Mouse (Mus musculus) embryo, embryonic 11.5 days (tissue): Measurements from ENCODE around the gene Gm20388.

ENCODE experiments used
- DNase-seq: peaks from one replicate; pipeline ENCODE4 v3.0.0-alpha.2; 2012; ENCODE audit warnings: low read depth, low spot score

Gm20388 gene

DNA sequence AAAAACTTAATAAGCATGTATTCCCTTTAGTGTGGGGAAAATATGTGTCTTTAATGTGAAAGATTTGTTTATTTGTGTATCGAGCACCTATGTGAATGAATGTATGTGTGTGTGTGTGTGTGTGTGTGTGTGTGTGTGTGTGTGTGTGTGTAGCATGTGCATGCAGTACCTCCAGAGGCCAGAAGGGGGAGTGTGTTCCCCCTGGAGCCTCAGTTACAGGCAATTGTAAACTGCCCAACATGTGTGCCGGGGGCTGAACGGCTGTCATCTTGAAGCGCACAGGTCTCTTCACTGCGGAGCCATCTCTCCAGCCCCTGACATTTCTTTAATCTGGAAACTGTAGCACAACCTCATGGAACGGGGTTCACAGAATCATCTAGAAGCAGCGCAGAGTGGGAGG is 1425.0 kb downstream of the Gm20388 start:
- no peak for DNase-seq

DNA sequence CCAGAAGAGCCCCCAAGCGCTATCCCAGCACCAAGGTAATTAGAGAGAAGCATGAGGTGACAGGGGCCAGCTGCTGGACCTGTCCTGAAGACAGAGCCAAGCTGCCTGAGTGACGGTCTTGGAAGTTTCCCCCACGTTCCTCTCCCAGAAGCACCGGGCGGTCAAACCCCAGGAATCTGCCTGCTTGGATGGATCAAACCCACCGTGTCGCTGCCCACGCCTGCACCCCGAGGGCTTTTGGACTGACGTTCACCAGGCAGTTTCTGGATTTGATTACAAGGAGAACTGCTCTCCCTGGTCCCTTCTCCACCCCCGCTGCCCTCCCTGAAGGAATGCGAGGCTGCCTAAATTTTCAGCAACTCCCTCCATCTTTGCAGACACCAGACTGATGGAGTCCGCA is 1432.3 kb downstream of the Gm20388 start:
- DNase-seq: no peak

DNA sequence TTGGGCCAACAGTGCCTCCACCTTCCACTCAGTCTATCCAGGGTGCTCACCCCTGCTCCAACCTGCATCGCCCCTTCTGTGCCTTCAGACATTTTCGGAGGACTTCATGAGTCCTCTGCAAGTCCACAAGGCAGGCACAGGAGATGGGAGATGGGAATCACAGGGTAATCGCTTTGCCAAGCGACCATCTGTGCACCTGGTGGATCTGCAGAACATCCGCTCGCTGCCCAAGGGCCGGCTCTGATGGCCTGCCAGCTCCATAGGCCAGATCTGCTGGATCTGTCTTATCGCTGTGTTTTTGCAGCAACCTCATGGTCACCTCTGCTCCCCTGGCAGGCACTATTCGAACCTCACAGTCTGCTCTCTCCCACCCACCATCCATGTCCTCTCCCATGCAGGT is 1433.8 kb downstream of the Gm20388 start:
- no peak for DNase-seq

DNA sequence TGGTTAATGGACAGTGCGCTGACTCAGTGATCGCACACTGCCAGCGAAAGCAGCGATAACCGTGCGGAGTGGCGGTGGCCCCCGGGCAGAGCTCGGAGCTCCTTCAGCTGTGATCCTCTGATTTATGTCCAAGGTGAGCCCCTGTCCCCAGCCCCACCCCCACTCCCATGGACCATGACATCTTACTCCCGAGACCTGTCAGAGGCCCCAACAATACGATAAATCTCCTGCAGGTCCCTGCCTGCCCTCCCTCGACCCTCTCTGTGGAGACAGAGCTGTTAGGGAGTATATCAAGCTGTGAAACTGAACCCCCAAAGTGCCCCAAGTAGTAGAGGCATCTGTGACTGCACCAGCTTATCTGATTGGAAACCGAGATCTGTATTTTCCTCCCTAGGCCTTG is 1435.5 kb downstream of the Gm20388 start:
- DNase-seq: no peak

DNA sequence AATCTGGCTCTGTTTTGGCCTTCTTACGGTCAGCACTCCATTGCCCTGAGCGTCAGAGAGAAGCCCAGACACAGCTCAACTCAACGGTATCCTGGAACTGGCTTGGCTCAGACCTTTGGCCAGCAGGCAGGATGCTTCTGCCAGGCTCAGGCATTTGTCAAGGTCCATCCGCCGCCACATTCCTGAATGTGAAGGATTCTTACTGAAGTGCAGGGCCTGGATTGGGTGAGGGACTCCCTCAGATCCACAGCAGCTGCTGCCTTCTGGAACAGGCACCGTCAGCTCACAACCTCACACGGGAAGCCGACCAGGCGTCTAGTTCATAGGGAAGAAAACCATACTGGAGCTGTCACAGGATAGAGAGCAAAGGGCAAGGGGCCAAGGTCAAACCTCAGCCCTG is 1436.2 kb downstream of the Gm20388 start:
- no peak for DNase-seq

DNA sequence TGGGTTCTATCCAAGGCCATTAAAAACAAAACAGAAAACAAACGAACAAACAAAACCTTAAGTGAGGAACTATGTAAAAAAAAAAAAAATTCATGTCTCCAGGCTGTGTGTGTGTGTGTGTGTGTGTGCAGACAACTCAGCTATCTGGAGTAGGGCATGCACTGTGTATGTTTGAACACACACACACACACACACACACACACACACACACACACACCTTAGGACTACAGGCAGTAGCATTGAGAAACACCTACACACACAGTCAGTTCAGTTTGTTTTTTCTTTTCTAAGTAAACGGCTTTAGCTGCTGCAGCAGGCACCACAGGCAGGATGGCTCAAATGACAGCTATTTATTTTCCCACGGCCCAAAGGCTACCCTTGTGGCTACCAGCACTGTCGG is 1438.4 kb downstream of the Gm20388 start:
- DNase-seq: no peak

DNA sequence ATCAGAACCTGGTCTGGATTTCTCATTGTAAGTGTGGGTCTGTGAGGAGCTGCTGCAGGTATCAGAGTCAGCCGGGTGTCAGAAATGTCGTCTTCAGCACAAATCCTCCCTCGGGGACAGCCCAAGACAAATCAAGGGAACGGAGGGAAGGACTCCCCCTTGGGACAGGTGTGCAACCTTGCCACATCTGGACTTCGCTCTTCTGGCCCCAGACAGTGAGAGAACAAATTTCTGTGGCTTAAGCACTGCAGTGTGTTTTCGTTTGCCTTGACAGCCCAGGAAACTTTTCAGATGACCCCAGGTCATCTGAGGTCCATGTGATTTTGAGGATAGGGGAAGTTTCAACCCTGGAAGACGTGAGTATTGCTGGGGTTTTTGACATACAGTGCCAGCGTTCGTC is 1440.2 kb downstream of the Gm20388 start:
- DNase-seq: no peak

DNA sequence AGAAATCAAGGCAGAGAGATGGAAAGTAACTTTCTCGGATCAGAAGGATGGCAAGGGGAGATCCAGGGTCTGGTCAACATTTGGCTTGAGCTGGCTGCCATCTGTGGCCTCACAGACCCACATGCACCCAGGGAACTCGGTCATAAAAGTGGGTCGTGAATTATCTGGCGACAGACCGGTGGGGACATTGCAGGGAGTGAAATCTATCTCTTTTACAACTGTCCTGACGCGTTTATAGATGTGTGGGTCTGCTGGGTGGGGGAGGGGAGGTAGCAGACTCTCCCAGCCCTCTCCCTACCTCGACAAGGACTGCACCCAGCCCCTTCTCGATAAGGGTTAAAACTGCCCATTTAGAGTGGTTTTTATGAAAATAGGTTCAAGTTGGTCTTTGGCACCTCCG is 1444.2 kb downstream of the Gm20388 start:
- no peak for DNase-seq

DNA sequence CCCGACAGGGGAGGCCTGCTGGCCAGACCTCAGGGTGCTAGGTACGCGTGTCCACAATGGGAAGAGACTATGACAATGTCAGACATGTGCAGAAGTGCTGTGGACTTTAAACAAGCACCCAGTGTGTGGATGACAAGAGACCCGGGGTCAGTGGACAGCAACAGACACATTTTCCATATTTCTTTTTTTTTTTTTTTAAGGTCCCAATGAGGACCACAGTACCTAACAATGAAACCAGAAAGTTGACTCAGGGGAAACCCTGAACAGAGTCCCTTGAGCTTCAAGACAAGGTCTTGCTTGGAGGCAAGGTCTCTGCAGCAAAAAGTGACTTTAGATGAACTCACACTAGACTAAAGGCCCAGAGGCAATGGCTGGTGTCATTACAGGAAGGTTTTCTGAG is 1446.8 kb downstream of the Gm20388 start:
- DNase-seq: no peak

DNA sequence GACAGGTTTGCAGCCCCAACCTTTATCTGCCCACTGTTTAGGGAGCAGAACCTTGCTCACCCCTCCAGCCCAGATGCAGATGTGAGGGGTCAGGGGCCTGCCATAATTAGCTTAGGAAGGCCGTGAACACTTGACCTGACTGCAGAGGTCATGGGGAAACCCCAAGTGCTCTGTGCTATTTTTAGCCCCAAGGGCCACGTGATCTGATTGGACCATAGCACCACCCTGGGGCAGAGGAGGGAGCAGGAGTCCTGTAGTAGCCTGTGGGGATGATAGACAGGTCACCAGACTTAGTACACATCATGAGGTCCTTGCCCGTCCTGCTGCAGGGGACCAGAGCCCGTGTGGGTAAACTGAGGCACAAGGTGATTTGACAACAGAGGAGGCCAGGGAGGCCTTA is 1448.0 kb downstream of the Gm20388 start:
- DNase-seq: no peak

DNA sequence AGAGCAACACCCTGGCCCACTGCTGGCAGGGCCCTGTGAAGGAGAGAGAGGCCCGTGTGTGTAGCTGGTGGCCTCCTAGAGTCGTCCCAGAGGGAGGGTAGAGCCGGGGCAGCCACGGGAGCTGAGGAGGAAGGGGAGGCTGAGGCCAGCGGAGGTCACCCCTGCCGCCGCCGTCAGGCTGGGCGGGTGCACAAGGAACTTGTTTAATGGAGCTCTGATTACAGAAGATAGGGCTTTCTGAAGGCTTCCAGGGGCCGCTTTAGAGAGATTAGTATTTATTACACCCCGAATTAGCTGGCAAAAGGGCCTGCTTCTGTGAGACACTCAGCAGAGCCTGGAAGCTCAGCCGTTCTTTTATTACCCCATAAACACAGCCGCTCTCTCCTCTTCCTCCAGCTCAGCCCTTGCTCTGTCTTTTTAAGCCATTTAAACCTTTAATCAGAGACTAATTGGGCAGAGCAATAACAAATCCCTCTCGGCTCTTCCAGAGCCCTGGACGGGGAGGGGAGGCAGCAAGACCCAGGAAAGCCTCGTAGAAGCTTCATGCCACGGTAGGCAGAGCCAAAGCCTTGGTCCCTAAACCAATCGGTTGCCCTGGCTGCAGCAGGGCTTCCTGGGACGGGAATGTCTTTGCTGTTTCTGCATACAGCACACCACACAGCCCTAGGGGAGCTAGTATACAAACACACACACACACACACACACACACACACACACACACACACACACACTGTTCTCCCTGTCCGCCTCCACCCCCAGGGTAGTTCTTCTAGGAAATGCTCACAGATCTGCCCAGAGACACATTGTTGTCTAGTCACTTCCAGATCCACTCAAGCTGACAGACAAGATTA is 1448.7 kb downstream of the Gm20388 start:
- DNase-seq: no peak

DNA sequence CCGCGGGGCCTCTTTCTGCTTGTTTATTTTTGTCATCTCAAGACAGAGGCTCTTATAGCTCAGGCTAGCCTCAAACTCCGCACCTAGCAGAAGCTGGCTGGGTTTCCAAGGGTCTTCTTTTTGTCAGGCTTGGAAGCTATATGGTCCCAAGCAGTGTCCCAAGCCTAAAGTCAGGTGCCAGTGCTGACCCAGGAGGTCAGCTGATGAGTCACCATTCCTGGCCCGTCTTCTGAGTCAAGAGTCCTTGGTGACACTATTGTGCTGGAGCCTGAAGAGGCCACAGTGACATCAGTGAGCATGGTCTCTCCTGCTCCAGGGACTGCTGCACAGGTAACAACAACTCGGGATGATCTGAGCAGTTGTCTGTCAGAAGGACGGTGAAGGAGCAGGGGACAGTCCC is 1449.4 kb downstream of the Gm20388 start:
- DNase-seq: no peak

DNA sequence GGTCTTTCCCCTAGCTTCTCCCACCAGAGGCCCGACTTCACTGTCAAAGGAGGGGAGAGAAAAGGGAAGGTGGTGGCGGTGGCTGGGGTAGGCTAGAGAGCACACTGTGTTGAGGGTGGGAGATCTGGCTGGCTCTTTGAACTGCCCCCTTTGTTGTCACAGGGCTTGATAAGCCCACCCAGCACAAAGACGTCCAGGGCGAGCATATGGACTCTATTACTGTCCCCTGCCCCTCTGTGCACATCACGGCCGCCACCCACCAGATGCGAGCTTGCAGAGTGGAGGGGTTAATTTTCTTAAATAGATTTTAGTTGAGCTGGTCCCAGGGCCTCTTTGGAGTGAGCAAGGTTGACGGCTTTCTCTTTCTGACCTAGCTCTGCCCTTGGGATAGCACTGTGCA is 1450.5 kb downstream of the Gm20388 start:
- no peak for DNase-seq

DNA sequence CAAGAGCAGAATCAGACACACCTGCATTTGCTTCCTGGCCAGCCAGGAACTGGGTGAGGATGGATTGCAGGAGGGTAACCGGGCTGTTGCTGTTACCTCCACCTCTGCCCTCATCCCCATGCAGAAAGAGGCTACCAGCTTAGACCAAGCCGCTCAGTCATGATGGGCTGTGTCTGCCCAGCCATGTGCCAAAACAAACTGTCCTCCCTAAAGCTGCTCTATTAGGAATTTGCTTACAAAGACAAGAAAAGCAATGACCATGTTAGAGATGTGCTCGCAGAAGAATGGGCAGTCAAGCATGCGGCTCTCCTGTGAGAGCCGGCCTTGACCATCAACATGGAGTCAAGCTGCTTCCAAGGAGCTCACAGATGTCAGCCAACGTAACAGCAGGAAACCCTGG is 1454.0 kb downstream of the Gm20388 start:
- DNase-seq: no peak

DNA sequence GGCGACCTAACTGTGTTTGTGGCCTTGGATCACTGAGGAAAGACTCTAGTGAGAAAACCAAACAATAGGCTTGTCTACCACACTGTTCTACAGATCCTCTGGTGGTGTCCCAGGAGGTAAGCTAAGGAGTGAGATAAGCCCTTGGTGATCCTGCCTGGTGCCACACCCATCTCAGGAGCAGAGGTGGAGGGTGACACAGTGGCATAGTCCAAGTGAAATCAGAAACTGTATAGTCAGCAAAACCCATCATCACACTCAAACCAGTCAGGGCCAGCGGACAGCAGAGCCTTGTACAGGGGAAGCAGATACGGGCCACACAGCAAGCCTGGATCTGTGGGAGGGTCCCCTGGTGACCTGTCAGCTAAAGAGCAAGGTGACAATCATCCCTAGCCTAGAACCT is 1454.5 kb downstream of the Gm20388 start:
- DNase-seq: no peak

DNA sequence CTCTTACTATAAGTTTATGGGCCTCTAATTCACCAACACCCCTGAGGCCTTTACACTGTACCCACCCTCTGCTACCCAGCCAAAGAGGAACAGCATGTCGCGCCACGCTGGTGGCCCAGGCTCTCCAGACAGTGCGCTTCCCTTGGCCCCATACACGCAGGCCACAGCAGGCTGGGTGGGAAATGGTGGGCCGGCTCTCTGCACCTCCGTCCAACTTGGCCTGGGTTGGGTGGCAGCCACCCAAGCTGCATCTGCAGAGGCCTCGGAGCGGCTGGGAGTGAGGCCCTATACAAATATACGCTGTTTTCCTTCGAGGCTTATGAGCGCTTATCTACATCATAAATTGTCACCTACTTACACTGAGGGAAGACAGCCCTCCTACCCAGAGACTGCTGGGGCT is 1456.0 kb downstream of the Gm20388 start:
- DNase-seq: no peak

DNA sequence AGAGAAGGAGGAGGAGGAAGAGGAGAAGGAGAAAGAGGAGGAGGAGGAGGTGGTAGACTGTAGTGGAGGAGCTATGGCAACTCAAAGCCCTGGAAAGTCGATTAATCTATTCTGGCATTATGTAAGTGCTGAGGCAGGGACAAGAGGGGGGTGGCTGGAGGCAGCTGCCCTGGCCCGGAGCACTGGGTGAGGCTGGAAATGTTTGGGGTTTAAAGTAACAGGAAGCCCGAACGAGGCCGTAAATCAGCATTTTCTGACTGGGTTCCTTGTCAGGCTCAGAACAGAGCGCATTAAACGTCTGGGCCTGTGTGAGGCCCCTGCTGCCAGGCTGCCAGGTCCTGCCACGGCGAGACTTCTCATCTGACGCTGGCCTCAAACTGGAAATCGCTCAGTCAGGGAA is 1458.2 kb downstream of the Gm20388 start:
- DNase-seq: no peak

DNA sequence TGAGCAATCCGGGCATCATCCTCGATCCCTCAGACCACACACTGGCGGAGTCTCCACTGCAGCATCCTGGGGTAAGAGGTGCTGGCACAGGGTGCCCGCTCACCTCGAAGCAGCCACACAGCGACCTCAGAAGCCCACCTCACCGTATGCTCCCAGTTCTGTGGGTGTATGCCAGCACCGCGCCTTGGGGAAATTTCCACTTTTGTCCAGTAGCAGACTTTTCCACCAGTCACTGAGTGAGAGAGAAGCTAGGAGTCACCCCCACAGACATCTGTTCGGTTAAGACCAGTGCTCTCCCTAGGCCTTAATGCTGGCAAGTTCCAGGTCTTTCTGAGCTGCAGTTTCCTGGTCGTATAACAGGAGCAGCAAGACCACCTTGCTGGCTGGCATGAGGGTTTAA is 1458.7 kb downstream of the Gm20388 start:
- DNase-seq: no peak

DNA sequence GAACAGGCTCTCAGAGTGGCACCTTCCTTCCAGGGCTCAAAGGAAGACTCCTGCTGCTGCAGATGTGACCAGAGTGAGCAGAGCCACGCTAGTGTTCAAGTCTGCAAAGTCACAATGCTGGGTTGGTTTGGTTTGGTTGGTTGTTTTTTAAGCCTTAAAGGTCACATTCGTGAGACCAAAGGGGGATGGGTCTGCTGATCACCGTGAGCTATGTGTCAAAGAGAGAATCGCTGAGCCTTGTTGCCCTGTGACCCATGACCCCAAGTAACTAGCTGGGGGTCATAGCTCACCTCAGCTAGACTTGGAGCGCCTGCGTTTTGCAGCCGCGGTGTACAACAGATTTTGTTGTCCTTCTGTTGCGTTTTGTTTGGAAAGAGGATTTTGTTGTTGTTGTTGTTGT is 1460.6 kb downstream of the Gm20388 start:
- DNase-seq: no peak

DNA sequence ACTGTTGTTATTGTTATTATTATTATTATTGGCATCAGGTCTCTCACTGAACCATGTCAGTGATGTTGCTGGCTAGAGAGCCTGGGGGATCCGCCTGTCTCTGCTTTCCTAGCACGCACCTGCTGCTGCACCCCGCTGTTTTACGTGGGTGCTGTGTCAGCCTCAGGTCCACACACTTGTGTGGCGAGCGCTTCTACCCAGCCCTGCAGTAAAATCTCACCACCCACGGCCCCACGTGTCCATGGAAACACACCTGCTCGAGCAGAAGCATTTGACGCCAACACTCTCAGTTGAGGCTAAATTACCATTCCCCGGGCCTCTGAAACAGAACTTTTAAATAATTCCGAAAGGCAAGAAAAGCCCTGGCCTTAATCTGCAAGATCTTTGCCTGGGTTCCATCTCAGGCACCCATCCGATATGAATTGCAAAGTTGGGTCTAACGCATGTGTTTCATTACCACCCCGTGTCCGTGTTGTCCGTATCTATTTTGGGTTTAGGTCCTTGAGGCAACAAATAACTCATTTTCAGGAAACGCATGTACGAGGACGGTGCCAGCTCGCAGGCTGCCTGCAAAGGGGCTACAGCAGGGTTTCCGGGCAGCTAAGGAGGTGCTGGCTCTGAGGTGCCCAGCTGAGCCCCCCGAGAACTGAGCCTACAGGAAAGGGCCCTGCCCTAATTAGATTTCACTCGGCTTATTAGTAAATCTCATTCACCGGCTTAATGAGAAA is 1461.4 kb downstream of the Gm20388 start:
- DNase-seq: no peak

DNA sequence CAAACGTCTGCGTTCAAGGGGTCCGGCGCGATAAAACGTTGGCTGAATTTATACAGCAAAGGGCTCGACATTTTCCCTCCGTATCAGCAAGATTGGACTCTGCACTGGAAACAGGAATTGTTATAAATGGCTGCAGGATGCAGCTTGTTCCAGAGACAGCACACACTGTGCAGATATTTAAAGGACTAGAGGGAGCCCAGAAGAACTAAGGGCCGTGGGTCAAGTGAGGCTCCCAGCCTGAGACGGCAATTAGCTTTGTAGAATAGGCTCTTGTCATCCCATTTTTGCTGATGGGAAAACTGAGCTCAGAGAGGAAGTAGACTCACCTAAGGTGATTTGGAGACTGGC is 1462.0 kb downstream of the Gm20388 start:
- DNase-seq: no peak

DNA sequence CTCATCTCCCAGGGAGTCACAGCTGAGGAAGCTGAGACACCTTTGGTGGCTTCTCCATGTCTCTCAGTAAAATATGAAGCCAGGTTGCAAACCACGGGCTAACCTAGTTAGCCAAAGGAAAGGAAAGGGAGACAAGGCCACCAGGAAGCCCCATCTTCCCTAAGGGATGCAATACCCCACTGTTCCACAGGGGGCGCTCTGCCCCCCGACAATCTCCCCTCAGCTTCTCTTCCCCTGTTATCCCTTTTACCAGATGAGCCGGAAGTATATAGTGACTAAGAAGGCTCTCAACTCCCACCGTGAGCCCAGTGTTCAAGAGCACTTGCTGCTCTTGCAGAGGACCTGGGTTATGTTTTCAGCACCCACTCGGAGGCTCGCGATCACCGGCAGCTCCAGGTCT is 1463.6 kb downstream of the Gm20388 start:
- DNase-seq: no peak

DNA sequence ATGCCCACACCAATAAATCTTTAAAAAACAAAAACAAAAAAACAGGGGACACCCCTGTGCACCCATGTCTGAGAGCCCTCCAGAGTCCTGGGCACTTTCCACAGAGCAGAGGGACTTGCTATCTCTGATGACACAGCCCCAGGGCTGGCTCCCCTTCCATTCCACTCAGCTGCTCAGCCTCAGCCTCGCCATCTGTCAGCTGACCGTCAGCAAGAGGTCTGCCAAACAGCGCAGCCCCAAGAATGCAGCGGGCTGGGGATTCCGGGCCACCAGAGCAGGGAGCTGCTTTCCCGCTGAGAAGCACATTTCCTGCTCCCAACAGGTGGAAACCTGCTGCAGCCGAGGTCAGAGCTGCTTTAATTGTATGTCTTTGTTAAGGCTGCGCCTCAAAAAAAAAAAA is 1464.1 kb downstream of the Gm20388 start:
- no peak for DNase-seq
